Mouse (Mus musculus): ENCODE results near the gene Apol8. TPM values are rescaled to one million over a fixed set of nuclear protein-coding genes. Genes with fewer than 3 reads are reported as not detected.

The Apol8 gene
- polyA plus RNA-seq (2012; rRNA removed; ENCODE audit: low replicate concordance) = not detected in 2 replicates

GRCm38 (mm10) chr15:77756848-77757247, at the start of gene Apol8:
Gene Apol8, minus strand, starts transcription at chr15:77757003.

GRCm38 (mm10) chr15:77728739-77729138, 28.1 kb downstream of the Apol8 start, which contains the start of gene Apol9b:
Gene Apol9b, plus strand, starts transcription at chr15:77729039.

GRCm38 (mm10) chr15:77698656-77699055, 58.1 kb downstream of the Apol8 start, which contains the start of gene Apol7e:
Gene Apol7e, plus strand, starts transcription at chr15:77698857.

Other genes starting within 250 kb of the Apol8 start
- 0.06 TPM in 1 of 2 replicates, not detected in the other for gene Apol11a, start 248.7 kb downstream of the Apol8 start, polyA plus RNA-seq (2012; rRNA removed; ENCODE audit: low replicate concordance)
- 8.3 and 13.9 TPM in 2 replicates for gene Apol7c, start 223.7 kb downstream of the Apol8 start, polyA plus RNA-seq (2012; rRNA removed; ENCODE audit: low replicate concordance)
- gene 1700025B11Rik, start 195.1 kb downstream of the Apol8 start, polyA plus RNA-seq (2012; rRNA removed; ENCODE audit: low replicate concordance) = not detected in 2 replicates
- gene Apol10b, start 160.9 kb downstream of the Apol8 start, polyA plus RNA-seq (2012; rRNA removed; ENCODE audit: low replicate concordance) = 0.06 and 0.13 TPM in 2 replicates
- gene Gm36245, start 157.7 kb downstream of the Apol8 start, polyA plus RNA-seq (2012; rRNA removed; ENCODE audit: low replicate concordance) = not detected in 2 replicates
- not detected in 2 replicates for gene Apol11b, start 113.7 kb downstream of the Apol8 start, polyA plus RNA-seq (2012; rRNA removed; ENCODE audit: low replicate concordance)
- gene Apol7e, start 58.1 kb downstream of the Apol8 start, polyA plus RNA-seq (2012; rRNA removed; ENCODE audit: low replicate concordance) = 0.50 and 1.9 TPM in 2 replicates
- 3.4 and 50.9 TPM in 2 replicates for gene Apol9b, start 28.0 kb downstream of the Apol8 start, polyA plus RNA-seq (2012; rRNA removed; ENCODE audit: low replicate concordance)
- gene Myh9, start 85.2 kb upstream of the Apol8 start, polyA plus RNA-seq (2012; rRNA removed; ENCODE audit: low replicate concordance) = 34.1 and 42.1 TPM in 2 replicates
- gene Txn2, start 172.0 kb upstream of the Apol8 start, polyA plus RNA-seq (2012; rRNA removed; ENCODE audit: low replicate concordance) = 377 and 420 TPM in 2 replicates
- gene Foxred2, start 199.7 kb upstream of the Apol8 start, polyA plus RNA-seq (2012; rRNA removed; ENCODE audit: low replicate concordance) = 0.60 and 1.4 TPM in 2 replicates
- 77.6 and 95.5 TPM in 2 replicates for gene Eif3d, start 213.8 kb upstream of the Apol8 start, polyA plus RNA-seq (2012; rRNA removed; ENCODE audit: low replicate concordance)

Data from duodenum, adult 2 months (tissue).